ENCODE assay signal across 26 mouse cellular contexts in the genomic region with DNA sequence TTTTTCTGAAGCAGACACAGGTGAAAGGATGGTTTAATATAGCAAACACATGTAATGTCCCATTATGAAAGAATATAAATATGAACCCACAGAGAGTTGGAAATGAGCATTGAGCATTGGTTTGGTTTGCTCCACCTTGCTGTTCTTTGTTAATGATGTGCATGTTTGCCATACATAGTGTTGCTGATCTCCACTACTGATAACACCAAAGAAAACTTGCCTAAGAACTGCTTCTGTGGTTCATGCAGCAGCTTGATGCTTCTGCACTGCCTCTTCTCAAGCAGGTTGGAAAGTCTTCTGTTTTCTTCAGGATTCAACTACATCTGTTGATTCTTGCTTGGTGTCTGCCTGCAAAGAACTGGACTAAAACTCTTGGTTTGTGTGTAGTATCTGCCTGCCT.
"Had no signal": no experiment of that assay in that cellular context is flagged by ENCODE, and none has a peak within 500 bp of the region (broad histone marks: within the 10 kb centered on the region; RNA-seq: fewer than 3 reads in every experiment).

No protein-coding gene starts in this region.

- H3K9me3 ChIP-seq: embryonic facial prominence, embryonic 10.5 days; embryonic facial prominence, embryonic 12.5 days; embryonic facial prominence, embryonic 13.5 days; embryonic facial prominence, embryonic 15.5 days; forebrain, embryonic 10.5 days; forebrain, embryonic 12.5 days; forebrain, embryonic 13.5 days; forebrain, embryonic 15.5 days; heart, embryonic 10.5 days had no signal

- H3K4me1 ChIP-seq: embryonic facial prominence, embryonic 10.5 days; embryonic facial prominence, embryonic 12.5 days; embryonic facial prominence, embryonic 13.5 days; embryonic facial prominence, embryonic 15.5 days; forebrain, embryonic 10.5 days; forebrain, embryonic 12.5 days; forebrain, embryonic 13.5 days; forebrain, embryonic 15.5 days; heart, embryonic 10.5 days had no signal

- DNase-seq: cerebellum, adult 9-10 months; cerebellum, adult 9-11 months; cerebellum, postnatal 10 days; cerebellum, postnatal 14 days; cerebellum, postnatal 25 days; cerebellum, postnatal 36 days; embryo, embryonic 11 days; forebrain, postnatal 0 days; gastrocnemius, adult 2 months; gastrocnemius, postnatal 10 days; gastrocnemius, postnatal 14 days; gastrocnemius, postnatal 25 days; gastrocnemius, postnatal 36 days; heart, adult 11 months; heart, adult 18-20 months; heart, adult 2 months had no signal

- H3K9ac ChIP-seq: embryonic facial prominence, embryonic 12.5 days; embryonic facial prominence, embryonic 13.5 days; embryonic facial prominence, embryonic 15.5 days; forebrain, embryonic 12.5 days; forebrain, embryonic 13.5 days; forebrain, embryonic 15.5 days; forebrain, postnatal 0 days had no signal

- H3K27ac ChIP-seq: embryonic facial prominence, embryonic 10.5 days; embryonic facial prominence, embryonic 12.5 days; embryonic facial prominence, embryonic 13.5 days; embryonic facial prominence, embryonic 15.5 days; forebrain, embryonic 10.5 days; forebrain, embryonic 12.5 days; forebrain, embryonic 13.5 days; forebrain, embryonic 15.5 days; gastrocnemius, adult 2 months; heart, adult 2 months; heart, embryonic 10.5 days had no signal

- H3K36me3 ChIP-seq: embryonic facial prominence, embryonic 10.5 days; embryonic facial prominence, embryonic 12.5 days; embryonic facial prominence, embryonic 13.5 days; embryonic facial prominence, embryonic 15.5 days; forebrain, embryonic 10.5 days; forebrain, embryonic 12.5 days; forebrain, embryonic 15.5 days; heart, embryonic 10.5 days had no signal

- H3K27me3 ChIP-seq: embryonic facial prominence, embryonic 12.5 days; embryonic facial prominence, embryonic 13.5 days; embryonic facial prominence, embryonic 15.5 days; forebrain, embryonic 12.5 days; forebrain, embryonic 13.5 days; forebrain, embryonic 15.5 days had no signal

- H3K4me3 ChIP-seq: embryonic facial prominence, embryonic 10.5 days; embryonic facial prominence, embryonic 12.5 days; embryonic facial prominence, embryonic 13.5 days; embryonic facial prominence, embryonic 15.5 days; erythroblast, embryonic 14.5 days; forebrain, embryonic 10.5 days; forebrain, embryonic 12.5 days; forebrain, embryonic 13.5 days; forebrain, embryonic 15.5 days; gastrocnemius, adult 2 months; heart, adult 2 months; heart, embryonic 10.5 days had no signal
